Mouse (Mus musculus): ENCODE results near the gene Slc22a28.
"Not testable (repeated sequence)": the region's sequence is repeated elsewhere in the genome, so short reads cannot be mapped to it uniquely, and the experiment has no call there.

Slc22a28 gene

DNA sequence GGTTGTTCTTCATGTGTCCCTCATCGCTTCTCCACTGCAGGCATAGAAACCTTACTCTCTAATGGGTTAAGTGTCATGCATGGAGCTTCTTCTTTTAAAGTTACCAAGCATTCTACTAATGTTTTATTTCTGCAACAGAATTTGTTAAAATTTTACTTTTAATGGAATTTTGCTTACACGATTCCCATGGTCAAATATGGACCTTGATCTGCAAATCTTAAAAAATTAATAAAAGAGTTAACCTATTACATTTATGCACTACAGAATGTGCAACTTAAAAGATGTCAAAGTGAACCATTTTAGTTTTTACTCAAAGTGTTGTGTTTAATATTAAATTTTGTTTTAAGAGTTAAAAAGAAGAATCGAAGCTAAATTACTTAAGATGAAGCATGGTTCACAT is at the start of gene Slc22a28:
Gene Slc22a28 (minus strand): TSS at position 102 of the 400 bp plus-strand sequence.
- DNase-seq (ENCODE audit: low spot score), result not testable (repeated sequence)

DNA sequence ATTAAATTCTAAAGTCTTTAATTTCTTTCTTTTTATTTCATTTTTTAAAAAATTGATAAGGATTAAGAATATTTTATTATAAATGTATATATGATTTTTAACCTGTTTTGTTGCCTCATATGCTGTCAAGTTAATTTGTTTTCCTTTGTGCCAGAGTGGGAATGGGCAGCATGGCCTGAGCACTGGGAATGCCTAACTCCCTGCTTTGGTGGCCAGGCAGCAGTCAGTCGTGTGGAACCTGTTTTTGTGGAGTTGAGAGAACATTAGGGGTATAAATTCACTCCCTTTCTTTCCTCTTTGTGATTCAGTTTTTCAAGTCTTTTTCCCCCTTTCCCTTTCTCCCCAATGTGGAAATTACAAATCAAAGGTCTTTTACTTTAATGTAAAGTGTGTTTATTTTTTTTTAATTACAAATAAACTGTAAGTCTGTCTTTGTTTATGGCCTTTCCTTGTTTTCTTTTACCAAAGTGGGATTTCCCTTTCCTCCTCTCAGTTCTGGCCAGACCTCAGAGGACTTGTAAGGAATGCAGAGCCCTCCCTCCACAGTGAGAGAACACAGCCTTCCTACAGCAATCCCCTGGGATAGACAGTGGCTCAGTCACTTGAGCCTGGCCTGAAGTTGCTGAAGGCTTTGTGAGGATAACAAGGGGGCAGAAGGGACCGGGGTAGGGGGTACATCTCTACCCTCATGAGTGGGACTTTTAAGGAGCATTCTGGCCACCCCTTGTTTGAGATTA is 17.2 kb upstream of the Slc22a28 start:
- DNase-seq (ENCODE audit: low spot score), result no peak

DNA sequence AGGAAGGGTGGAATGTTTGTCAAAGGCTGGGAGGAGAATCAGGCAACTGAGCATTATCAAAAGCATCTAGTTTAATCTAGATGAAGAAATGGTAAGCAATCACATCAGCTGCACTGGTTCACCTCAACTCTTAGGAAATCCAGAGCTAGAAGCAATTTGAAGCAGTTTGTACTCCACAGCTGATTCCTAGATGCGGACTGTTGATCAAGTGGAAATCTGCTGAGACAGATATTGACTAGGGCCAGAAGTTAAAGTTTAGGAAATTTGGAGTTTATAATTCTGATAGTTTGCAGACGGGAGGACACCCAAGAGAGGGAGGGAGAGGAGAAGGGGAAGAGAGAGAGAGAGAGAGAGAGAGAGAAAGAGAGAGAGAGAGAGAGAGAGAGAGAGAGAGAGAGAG is 10.9 kb upstream of the Slc22a28 start:
- DNase-seq (ENCODE audit: low spot score), result not testable (repeated sequence)

DNA sequence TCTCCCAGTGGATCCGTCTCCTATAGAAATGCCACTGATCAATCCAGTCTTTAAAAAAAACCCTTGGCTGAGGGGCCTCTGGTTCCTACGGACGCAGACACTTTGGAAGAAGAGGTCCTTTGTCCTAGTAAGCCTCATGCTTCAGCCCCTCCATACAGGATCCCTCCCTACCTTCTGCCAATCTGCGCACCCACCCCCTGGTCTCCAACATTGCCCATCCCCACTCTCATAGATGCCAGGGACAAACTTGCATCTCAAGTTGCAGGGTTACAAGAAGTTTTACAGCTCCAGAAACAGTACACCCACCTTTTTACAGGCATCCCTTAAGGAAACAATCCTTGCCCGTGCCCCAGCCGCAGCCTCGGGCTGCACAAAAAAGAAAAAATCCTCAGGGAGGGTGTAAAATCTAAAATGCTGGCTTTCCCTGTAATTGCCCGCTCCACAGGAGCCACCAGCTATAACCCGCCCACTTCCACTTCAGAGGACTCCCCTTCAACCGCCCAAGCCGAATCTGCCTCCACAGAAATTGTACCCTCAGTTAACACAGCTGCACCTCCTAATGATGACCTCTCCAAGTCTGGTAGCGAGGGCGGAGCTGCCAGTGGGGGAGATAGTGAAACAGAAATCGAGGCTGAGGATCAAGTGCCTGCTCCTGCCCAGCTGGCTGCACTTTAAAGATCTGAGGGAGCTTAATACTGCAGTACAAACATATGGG is 2.5 kb upstream of the Slc22a28 start:
- DNase-seq (ENCODE audit: low spot score), result not testable (repeated sequence)

DNA sequence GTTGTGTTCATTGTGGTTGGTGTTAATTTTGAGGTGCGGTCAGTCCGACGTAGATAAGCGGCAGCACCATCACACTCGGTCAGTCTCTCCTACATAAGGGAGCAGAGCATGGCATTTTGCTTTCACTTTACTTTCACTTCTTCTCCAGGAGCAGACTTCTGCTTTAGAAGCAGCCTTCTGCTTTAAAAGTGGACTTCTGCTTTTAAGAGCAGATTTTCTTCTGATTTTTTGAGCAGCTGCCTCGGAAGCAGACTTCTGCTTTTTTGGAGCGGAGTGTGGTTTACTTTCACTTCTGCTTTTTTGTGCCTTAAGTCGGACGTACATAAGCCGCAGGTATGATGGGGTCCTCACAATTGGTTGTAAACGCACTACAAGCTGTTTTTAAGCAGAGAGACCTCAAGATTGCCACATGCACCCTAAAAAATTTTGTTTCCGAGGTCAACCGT is 111.9 kb downstream of the Slc22a28 start:
- no peak for DNase-seq (ENCODE audit: low spot score)

DNA sequence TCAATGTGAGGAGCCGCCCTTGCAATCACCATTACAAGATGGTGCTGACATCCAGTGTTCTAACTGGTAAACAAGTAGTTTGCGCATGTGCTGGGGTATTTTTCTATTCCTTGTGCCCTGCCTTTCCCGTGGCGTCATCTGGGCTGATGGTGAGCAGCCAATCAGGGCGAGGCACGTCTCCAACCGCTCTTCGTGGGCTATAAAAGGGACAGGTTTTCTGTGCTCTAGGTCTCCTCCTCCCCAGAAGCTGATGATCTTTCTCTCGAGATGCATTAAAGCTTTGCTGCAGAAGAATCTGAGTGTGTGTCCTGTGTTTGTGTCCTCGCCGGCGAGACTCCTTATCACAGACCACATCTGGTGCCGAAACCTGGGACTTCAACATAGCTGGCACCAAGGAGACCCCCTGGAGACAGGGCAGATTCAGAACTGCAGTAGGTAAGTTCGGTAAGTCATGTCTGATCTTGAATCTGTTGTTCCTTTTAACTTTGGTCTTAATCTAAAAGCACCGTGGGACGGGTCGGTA is 112.4 kb downstream of the Slc22a28 start:
- DNase-seq (ENCODE audit: low spot score), result not testable (repeated sequence)

DNA sequence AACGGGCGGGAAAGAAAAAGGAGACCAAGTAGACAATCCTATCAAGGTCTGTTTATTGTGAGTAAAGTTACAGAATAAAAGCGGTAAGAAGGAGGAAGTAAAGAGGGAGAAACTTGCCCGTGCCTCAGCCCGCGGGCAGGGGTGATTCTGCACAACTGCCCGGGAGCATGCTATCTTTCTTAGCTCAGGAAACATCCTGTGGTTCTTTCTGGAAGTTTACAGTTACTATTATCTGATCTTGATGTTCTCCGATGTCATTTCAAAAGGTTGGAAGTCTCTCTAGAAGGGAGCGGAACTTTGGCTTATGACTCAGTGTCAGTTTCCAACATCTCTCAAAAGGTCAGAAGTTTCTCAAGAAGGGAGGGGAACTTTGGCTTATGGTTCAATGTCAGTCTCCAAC is 113.2 kb downstream of the Slc22a28 start:
- DNase-seq (ENCODE audit: low spot score), result not testable (repeated sequence)
